Mouse (Mus musculus) adrenal gland, adult 18-20 months (tissue): ENCODE measurements around the gene Fam198b. TPM values are rescaled to one million over a fixed set of nuclear protein-coding genes. Genes with fewer than 3 reads are reported as not detected.

Experiments used
- DNase-seq, 2 experiments: peaks; one replicate each; pipeline ENCODE4 v3.0.0; 2021 to 2022; ENCODE audit warnings: low spot score in 2 of 2
- total RNA-seq, 2 experiments: library from RNA; stranded (reverse); gene quantifications; 1 replicate in 1 of 2; 2 replicates in 1 of 2; pipeline ENCODE4 v1.2.3; 2021

Fam198b gene
- total RNA-seq, 2 experiments from 2014 or later = 7.4 to 7.8 TPM

- no peak for DNase-seq
Measured at GRCm38 (mm10) chr3:79977656-79978450, 93.5 kb downstream of the Fam198b start.

DNA sequence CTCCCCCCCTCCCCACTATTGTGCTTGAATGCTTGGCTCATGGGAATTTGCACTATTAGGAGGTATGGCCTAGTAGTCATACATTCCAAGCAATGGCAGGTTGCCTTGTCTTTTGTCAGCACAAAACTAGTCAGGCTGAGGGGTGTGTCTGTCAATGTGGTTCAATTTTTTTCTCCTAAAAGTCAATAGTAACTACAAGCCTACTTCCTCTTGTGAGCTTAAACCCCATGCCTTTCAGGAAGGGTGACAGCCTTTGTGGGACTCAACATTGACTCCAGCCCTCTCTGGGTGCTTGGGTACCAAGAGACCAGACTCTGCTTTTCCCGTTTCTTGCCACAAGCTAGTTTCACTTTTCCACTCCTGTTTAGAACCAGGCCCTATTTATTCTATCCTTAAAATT is 96.4 kb downstream of the Fam198b start:
- DNase-seq = no peak

DNA sequence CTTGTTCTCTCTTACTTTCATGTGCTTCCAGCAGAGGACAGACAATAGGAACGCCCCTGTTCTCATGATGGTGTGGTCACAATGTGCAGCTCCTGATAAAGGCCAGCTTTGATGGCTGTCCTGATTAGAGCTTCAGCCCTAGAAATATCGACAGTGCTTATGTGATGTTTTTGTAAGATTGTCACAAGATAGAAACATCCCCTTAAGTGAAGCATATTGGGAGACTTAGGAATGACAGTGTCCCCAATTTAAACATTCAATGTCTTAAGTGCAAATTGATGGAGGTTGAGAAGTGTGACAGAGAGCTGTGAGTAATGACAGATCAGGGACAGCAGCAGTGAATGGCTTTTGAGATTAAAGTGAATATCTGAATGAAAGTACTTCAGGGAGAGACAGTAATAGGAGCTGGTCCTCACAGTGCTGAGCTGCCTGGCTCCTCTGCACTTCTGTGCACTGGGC is 99.7 kb downstream of the Fam198b start:
- no peak for DNase-seq

DNA sequence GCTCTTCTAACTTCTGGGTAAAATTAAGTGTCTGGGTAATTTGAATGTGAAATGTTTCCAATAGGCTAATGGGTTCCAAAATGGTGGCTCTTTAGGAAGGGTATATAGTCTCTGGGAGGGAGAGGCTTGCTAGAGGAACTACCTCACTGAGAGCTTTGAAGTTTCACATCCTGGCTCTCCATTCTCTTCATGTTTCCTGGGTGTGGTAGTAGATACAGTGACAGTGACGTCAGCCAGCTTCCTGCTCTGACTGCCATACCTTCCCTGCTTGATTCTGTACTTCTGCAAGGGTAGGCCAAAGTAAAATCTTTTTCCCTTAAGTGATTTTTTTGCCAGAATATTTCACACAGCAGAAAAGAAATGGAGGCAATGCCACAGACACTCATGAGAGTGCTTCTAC is 100.2 kb downstream of the Fam198b start:
- DNase-seq = no peak

- no peak for DNase-seq
Measured at GRCm38 (mm10) chr3:79989250-79989649, 104.9 kb downstream of the Fam198b start.

DNA sequence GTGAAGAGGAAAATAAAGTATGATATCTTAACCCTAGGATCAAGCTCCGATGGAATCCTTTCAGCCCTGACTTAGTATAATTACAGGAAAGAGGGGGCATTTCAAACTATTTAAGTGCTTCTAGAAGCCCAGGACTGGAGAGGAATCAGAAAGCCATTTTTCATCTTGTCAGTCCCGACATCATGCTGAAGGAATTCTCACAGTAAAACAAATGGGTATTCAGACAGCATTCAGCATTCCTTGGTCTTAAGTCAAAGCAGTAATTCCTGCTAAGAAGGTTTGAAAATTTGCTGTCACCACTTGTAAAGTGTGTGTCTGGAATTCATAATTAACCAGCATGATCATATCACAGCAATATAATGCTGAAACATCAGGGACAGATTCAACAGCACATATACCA is 105.6 kb downstream of the Fam198b start:
- no peak for DNase-seq

- DNase-seq = no peak
Measured at GRCm38 (mm10) chr3:79990480-79990879, 106.1 kb downstream of the Fam198b start.

DNA sequence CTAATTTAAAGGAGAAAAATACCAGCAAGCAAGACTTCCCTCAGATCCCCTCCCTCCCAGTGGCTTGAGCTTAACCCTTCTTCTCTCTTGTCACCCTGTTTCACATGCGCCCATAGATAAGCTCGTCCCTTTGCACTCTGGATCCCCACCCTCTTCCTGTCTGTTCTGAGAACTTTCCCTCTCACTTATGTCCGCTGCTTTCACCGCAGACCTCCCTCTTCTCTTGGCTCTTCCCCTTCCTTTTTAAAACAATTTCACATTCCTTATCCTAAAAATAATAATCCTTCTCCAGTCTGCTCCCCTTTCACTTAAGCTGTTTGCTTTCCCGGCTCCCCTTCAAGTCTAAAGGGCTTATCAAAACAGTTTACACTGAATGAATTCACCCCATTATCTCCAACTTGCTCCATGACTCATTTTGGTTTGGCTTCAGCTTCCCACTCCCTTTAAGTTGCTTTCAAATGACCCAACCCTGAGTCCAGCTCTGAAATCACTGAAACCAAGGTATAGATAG is 109.8 kb downstream of the Fam198b start:
- DNase-seq = no peak

- DNase-seq = peak in 1 of 2 experiments; percentile 19
Measured at GRCm38 (mm10) chr3:79995726-79996125, 111.4 kb downstream of the Fam198b start.

Other genes starting within 250 kb of the Fam198b start
- not detected for gene Rxfp1, start 146.7 kb upstream of the Fam198b start, total RNA-seq
- gene Tmem144, start 31.8 kb upstream of the Fam198b start, total RNA-seq = 10 to 100 TPM in 1 of 2 experiments, 1 to 10 TPM in 1; 3.3 to 10.1 TPM